Mouse (Mus musculus) kidney, embryonic 14.5 days (tissue): Measurements from ENCODE around the gene Zbtb20. TPM values are rescaled to one million over a fixed set of nuclear protein-coding genes. Genes with fewer than 3 reads are reported as not detected.
"Not testable (repeated sequence)": the region's sequence is repeated elsewhere in the genome, so short reads cannot be mapped to it uniquely, and the experiment has no call there.

Source experiments
- ATAC-seq: fragments of 200-750 bp; cut with Nextera tagmentation; 2 replicates; pipeline ENCODE4 v1.8.0; 2017; ENCODE audit warnings: moderate number of reproducible peaks, mild to moderate bottlenecking, moderate TSS enrichment, moderate library complexity; ENCODE audit not compliant: low FRiP score, low TSS enrichment
- H3K27ac ChIP-seq: fragments of 300-500 bp; sonication (generic); 2 replicates; pipeline ENCODE4 v1.5.1; 2014; ENCODE audit warnings: low read depth, mild to moderate bottlenecking, low read length, moderate library complexity, mixed read lengths
- H3K27me3 ChIP-seq: fragments of 300-500 bp; sonication (generic); 2 replicates; pipeline ENCODE4 v1.6.1; 2014; ENCODE audit warnings: mild to moderate bottlenecking, low read length; ENCODE audit not compliant: control insufficient read depth, insufficient read depth
- H3K36me3 ChIP-seq: fragments of 300-500 bp; sonication (generic); 2 replicates; pipeline ENCODE4 v1.6.1; 2014; ENCODE audit warnings: low read length, mixed read lengths; ENCODE audit not compliant: control insufficient read depth, insufficient read depth
- H3K4me1 ChIP-seq: fragments of 300-500 bp; sonication (generic); 2 replicates; pipeline ENCODE4 v1.6.1; 2014; ENCODE audit warnings: low read length, mixed read lengths; ENCODE audit not compliant: control insufficient read depth, insufficient read depth
- H3K4me2 ChIP-seq: fragments of 300-500 bp; sonication (generic); replicated peaks from 2 replicates; pipeline ENCODE4 v1.6.1; 2014; ENCODE audit warnings: low read depth, mild to moderate bottlenecking, low read length
- H3K4me3 ChIP-seq: fragments of 300-500 bp; sonication (generic); 2 replicates; pipeline ENCODE4 v1.5.1; 2014; ENCODE audit warnings: mild to moderate bottlenecking, low read length
- H3K9ac ChIP-seq: fragments of 300-500 bp; sonication (generic); 2 replicates; pipeline ENCODE4 v1.6.1; 2014; ENCODE audit warnings: low read depth, mild to moderate bottlenecking, low read length, moderate library complexity
- H3K9me3 ChIP-seq: fragments of 300-500 bp; sonication (generic); 2 replicates; pipeline ENCODE4 v1.6.1; 2016; ENCODE audit warnings: low read length; ENCODE audit not compliant: control insufficient read depth
- WGBS: fragments of 180-500 bp; shearing (Covaris S2); extraction: QIAGEN DNeasy Blood & Tissue Kit; methylation state at CpG from one replicate; pipeline ENCODE4 v1.1.7; 2014; 5-methylcytosine and 5-hydroxymethylcytosine counted together
- polyA plus RNA-seq: library from polyadenylated mRNA; unstranded; fragments of >200 nt; fragmentation: Nextera tagmentation; extraction: Ambion mirVana; gene quantifications from 2 replicates; pipeline ENCODE4 v1.2.1, GENCODE M21; 2014

The Zbtb20 gene
- polyA plus RNA-seq, 1 experiment from 2014 or later: 43.3 TPM

DNA sequence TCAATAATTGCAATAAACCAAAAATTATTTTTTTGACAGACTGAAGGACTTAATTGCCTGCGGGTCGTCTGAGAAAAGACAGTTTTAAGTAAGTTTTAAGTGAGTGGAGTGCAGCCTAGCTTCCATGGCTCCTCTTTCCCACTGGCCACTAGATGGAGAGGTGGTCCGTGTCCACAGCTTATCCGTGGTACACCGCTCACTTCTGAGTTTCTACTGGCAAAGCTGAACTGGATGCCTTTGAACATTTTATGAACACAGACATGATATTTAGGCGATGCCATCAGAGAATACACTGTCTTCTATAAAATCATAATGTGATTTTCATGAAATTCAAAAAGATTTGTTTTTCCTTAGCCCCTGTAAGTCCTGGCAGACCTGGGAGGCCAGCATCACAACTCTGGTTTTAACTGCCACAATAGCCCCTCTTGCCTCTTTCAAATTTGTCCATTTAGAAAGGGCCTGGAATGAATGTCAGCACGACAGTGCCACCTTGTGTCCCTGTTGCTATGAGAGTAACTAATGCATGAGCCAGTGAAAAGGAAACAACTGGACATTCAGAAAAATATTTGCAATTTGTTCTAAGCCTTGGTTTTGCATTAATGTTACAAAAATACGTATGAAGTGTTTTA lies 38.9 kb downstream of the Zbtb20 start:
- Histone ChIP-seq H3K4me3 (no peak overlapping the region), H3K27me3 (no peaks in the 10 kb centered on the region), H3K36me3 (no peaks in the 10 kb centered on the region), H3K27ac (0 out of 2 replicates have a peak overlapping the region, but pooled peaks have one; percentile 20), H3K9ac (no peak overlapping the region), H3K4me1 (0 out of 2 replicates have a peak, but pooled peaks cover 6% of the 10 kb centered on the region), H3K4me2 (no peak overlapping the region), H3K9me3 (no peaks in the 10 kb centered on the region)
- WGBS: 43% methylated on average over 8 of the region's 8 CpGs
- ATAC-seq: peak; percentile 87

DNA sequence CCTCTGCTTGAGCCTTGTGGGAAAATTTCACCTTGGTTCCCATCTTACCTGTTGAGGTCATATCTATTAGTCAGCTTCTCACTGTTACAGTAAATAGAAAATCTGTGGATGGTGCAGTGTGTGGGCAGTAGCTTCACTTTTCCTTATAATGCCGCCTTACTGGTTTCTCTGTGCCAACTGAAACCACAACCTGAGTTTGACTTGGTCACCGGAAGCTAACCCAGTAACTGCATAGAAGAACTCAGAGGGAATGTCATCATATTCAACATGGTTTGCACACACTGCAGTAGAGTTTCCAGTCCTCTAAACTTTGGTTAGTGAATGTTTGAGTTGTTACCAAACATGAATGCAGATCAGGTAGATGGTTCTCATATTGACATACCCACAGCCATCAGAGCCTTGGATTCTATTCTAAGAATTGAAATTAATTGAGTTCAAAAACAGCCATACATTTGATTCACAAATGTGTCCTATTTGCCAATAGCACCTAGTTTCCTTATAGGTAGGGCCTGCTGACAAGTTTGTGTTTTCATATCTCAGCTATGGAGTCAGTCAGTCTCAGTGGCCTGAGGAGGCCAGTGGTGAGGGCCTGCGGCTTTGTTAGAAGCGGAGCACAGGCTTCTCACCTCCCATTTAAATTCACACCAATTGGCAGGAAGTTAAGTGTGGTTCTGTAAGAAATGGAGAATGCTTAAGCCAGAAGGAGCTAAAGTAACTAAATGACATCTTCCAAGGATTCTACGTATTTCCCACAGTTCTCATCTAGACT lies 44.5 kb downstream of the Zbtb20 start:
- Histone ChIP-seq H3K27me3 (no peaks in the 10 kb centered on the region), H3K4me1 (no peaks in the 10 kb centered on the region), H3K4me3 (no peak overlapping the region), H3K9ac (no peak overlapping the region), H3K4me2 (no peak overlapping the region), H3K9me3 (no peaks in the 10 kb centered on the region), H3K36me3 (no peaks in the 10 kb centered on the region), H3K27ac (no peak overlapping the region)
- no peak for ATAC-seq
- WGBS: 89% methylated on average over 5 of the region's 5 CpGs

DNA sequence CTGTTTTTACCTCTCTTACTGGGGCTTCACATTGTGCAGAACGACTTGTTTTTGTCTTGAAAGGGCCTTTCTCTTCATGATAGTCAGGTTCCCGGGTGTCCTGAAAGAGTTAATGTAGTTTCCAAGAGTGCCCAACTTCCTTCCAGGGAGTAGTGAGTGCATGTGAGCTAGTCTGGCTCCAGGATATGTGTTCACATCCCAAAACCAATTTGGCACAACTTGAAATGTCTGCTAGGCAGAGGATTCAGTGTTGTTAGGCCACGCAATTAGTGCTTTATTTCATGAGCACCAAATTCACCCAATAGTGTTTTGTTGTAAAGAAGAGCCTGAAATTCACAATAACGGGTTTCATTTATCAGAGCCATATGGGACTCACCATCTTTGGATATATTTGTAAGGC lies 45.8 kb downstream of the Zbtb20 start:
- 68% methylated on average over 4 of the region's 4 CpGs for WGBS

DNA sequence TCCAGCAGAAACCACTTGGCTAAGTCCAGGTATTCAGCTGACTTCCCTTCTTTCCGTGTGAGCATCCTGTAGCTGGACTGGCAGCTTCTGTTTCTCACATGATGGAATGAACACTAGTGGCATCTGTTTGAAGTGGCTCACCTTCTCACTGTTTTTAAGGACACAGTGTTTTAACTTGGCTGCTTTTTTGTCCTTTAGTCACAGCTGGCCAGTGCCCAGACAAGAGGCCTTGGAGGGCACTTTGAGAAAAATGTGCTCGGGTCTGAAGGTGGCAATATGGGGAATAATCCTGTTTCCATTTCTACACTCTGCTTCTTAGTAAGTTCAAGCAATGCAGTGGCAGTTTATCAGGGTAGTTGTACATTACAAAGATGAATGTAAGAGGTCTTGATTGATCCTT lies 62.5 kb downstream of the Zbtb20 start:
- 73% methylated on average over 2 of the region's 2 CpGs for WGBS
- no peak overlapping the region for H3K4me2 ChIP-seq
- no peak overlapping the region for H3K27ac ChIP-seq
- no peak overlapping the region for H3K4me3 ChIP-seq
- no peaks in the 10 kb centered on the region for H3K9me3 ChIP-seq
- H3K27me3 ChIP-seq: no peaks in the 10 kb centered on the region
- H3K36me3 ChIP-seq: no peaks in the 10 kb centered on the region
- no peaks in the 10 kb centered on the region for H3K4me1 ChIP-seq
- no peak overlapping the region for H3K9ac ChIP-seq
- no peak for ATAC-seq

More for the DNA sequence above, 45.8 kb downstream of the Zbtb20 start:
- Histone ChIP-seq H3K27ac (no peak overlapping the region), H3K4me2 (no peak overlapping the region), H3K4me1 (no peaks in the 10 kb centered on the region), H3K9me3 (no peaks in the 10 kb centered on the region), H3K4me3 (no peak overlapping the region), H3K9ac (no peak overlapping the region), H3K36me3 (no peaks in the 10 kb centered on the region), H3K27me3 (no peaks in the 10 kb centered on the region)
- ATAC-seq: no peak

DNA sequence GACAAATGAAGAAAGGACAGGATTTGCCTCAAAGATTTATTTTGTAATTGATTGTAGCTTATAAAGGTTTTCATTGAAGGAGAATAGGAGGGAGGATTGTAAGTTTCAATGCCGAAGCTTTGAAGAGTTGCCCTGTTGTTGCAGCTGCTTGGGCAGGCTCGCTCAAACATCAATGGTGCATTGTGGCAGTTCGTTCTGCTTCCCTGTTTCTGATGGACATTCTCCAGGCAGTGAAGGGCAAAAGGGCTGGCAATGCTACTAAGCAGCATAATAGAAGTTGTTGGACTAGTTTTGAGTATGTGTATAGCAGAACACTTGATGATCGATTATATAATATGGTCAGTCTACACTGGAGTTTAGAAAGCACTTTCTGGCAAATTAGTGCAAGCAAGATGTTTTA lies 71.3 kb downstream of the Zbtb20 start:
- H3K27ac ChIP-seq: no peak overlapping the region
- H3K9ac ChIP-seq: no peak overlapping the region
- no peaks in the 10 kb centered on the region for H3K27me3 ChIP-seq
- no peaks in the 10 kb centered on the region for H3K36me3 ChIP-seq
- no peaks in the 10 kb centered on the region for H3K4me1 ChIP-seq
- ATAC-seq: no peak
- no peaks in the 10 kb centered on the region for H3K9me3 ChIP-seq
- no peak overlapping the region for H3K4me3 ChIP-seq
- no peak overlapping the region for H3K4me2 ChIP-seq
- 65% methylated on average over 4 of the region's 4 CpGs for WGBS

DNA sequence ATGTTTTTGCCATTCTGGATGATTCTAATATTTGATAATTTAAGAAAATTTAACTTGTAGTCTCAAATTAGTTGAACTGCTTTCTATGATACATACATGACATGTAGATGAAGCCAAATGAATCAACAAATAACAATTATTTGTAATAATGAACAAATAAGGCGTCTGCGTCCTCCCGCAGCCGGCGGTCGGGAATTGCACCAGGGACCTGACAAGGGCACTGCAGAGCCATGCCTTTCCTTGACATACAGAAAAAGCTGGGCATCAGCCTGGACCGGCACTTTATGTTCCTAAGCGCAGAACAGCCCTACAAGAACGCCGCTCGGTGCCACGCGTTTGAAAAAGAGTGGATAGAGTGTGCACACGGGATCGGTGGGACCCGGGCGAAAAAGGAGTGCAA lies 79.7 kb downstream of the Zbtb20 start:
- H3K4me3 ChIP-seq, H3K9ac ChIP-seq, H3K27me3 ChIP-seq, H3K9me3 ChIP-seq, H3K27ac ChIP-seq, H3K4me2 ChIP-seq, H3K4me1 ChIP-seq, ATAC-seq, H3K36me3 ChIP-seq: not testable (repeated sequence)
- 97% methylated on average over 17 of the region's 17 CpGs for WGBS

DNA sequence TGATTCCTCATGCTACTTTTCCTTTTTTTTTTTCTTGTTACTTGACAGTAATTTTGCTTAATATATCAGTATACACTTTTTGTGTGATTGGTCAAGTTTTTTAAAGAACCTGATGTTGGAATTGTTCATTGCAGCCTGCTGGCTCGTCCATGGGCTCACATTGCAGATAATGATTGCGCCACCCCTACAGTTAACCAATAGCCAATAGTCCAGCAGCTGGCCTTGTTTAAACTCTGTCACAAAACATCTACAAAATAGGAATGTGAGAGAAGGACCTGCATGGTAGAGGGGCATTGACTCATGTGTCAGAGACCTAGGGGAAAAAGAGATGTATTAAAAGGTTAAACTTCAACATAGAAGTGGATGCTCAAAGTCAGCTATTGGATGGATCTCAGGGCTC lies 97.2 kb downstream of the Zbtb20 start:
- no peak overlapping the region for H3K27ac ChIP-seq
- H3K27me3 ChIP-seq: no peaks in the 10 kb centered on the region
- H3K4me1 ChIP-seq: no peaks in the 10 kb centered on the region
- no peak overlapping the region for H3K9ac ChIP-seq
- 88% methylated on average over 2 of the region's 2 CpGs for WGBS
- no peak overlapping the region for H3K4me2 ChIP-seq
- H3K36me3 ChIP-seq: no peaks in the 10 kb centered on the region
- H3K4me3 ChIP-seq: no peak overlapping the region
- no peaks in the 10 kb centered on the region for H3K9me3 ChIP-seq
- no peak for ATAC-seq

DNA sequence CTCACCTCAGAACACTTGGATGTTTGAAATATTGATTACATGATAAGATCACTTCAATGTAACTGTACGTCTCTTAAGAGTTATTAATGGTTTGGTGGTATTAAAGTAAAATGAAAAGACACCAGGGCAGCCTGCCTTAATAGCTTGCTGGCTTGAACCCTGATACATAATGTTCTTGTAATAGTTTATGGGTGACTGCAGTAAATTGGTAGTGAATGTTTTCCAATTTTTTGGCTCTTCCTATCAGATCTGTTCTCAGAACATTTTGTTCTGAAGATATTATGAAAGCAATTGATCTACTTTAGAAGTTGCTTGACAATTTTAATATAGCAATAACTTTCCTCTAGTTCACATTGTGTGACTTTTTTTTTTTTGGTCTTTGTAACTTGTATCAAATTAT lies 123.2 kb downstream of the Zbtb20 start:
- Histone ChIP-seq H3K4me2 (no peak overlapping the region), H3K9me3 (no peaks in the 10 kb centered on the region), H3K9ac (no peak overlapping the region), H3K4me3 (no peak overlapping the region), H3K36me3 (no peaks in the 10 kb centered on the region), H3K27me3 (no peaks in the 10 kb centered on the region), H3K27ac (no peak overlapping the region), H3K4me1 (no peaks in the 10 kb centered on the region)
- ATAC-seq: no peak
- 89% methylated on average over 1 of the region's 1 CpGs for WGBS

DNA sequence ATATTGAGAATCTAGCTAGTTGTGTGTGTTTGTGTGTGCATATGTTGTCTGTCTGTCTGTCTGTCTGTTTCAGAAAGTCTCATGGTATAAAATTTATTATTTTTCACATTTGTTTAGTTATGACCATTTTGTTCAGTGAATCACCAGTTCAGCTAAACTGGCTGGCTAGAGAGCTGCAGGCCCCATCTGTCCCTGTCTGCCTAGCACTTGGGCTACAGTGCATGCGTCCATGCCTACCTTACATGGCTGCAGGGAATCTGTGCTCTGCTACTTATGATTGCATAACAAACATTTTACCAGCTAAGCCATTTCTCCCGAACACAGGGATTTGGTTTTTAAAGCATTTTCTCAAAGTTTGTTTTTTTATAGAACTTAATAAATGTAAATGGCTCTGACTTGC lies 150.7 kb downstream of the Zbtb20 start:
- H3K9ac ChIP-seq: no peak overlapping the region

More for the DNA sequence above, 150.7 kb downstream of the Zbtb20 start:
- no peak for ATAC-seq
- no peaks in the 10 kb centered on the region for H3K36me3 ChIP-seq
- H3K27ac ChIP-seq: no peak overlapping the region
- H3K4me3 ChIP-seq: no peak overlapping the region
- peaks cover 3% of the 10 kb centered on the region; the same call in 1 of the 2 replicates for H3K4me1 ChIP-seq
- WGBS: 91% methylated on average over 2 of the region's 2 CpGs
- H3K4me2 ChIP-seq: no peak overlapping the region
- no peaks in the 10 kb centered on the region for H3K27me3 ChIP-seq
- H3K9me3 ChIP-seq: no peaks in the 10 kb centered on the region
